Mouse (Mus musculus): ENCODE results near the gene Cluh.

The Cluh gene

DNA sequence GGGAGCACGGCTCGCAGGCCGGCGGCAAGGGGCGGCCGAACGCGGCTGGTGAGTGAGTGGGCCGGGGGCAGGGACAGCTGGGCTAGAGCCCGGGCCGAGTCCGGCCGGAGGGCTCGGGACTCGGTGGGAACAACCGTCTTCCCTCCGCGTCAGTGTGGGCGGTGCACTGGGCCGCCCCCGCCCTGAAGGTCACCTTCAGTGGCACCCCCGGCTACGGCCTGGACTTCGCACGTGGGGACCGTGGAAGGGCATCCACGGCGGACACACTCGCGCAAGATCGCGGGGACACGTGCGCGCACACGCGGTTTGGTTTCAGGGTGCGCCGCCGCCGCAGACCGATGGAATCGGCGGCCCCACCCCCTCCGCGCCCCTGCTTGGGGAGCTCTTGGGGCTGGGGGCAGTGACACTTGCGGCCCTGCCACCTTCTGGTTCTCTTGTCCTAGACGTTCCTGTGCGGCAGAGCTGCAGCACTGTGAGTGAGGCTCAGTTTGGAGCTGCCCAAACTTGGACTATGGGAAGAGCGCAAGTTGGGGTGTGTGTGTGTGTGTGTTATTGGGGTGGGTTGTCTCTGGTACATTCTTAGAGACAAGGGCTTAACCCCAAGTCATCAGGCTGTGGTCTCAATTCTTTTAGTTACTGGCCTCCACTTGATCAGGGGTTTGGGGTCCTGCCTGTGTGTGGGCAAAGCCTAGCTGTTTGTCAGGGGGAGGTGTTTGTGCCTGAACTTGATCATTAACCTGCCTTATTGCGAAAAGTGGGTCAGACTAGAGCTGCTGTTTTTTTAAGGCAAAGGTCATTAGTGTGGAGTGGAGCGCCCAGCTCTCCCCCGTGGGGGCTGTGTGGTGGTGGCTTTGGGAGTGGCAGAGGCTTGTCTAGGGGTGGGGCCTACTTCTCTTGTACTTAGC lies 604 bp downstream of the Cluh start:
- peak; percentile 47 for DNase-seq

DNA sequence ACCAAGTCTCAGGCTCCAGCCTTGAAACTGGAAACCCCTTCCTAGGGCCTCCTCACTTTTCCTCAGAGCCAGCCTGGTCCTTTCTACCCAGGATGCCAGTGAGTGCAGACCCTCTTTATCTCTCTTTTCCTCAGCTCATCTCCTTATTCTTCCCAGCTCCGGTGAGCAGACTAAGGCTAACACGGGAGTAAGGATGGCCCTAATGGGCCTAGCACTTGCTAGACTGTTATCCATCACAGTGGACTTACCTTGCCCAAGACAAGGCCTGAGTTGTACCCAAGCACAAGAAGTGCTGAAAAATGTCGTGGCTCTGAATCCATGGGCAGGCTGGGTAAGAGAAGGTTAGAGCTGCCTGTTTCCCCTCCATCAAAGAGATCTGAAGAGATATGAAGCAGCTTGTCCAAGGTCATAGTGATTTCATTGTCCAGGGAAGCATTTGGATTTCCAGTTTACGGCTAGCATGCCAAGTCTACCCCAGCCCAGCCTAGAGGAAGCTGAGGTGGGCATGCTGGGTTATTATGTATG lies 1.3 kb downstream of the Cluh start:
- DNase-seq, result no peak

DNA sequence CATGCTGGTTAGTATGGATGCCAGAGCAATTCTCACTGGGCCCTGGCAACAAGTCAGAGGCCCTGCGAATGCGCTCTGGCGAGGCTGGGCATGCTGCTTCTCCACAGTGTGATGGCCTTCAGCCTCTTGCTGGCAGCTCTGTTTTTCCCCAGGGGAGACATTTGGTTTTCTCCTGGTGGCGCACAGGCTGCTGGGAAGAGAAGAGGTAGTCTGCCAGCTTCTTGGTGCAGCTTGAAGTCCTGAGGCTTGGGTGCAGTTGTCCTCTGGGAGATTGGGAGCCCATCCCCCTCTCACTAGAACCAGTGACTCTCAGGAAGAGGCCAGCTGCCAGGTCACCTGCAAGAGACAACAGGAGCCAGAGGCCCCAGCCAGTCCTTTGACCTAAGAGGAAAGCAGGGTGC lies 3.5 kb downstream of the Cluh start:
- DNase-seq, result no peak

DNA sequence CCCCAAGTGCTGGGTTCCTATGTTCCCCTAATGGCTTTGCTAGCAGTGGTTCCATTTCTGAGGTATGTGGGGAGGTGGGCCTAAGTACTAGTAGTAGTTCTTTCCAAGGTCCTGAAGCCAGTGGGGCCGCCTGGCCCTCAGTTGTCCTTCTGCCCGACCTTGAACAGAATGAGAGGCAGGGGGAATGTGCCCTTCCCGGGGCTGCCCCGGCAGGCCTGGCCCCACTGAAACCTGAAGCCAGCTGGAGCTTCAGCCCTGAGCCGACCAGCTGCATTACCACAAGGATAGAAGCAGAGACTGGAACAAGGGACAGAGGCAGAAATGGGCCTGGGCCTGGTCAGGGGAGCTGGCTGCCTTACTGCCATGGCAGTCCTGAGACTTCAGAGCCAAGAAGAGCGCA lies 4.1 kb downstream of the Cluh start:
- DNase-seq, result no peak

DNA sequence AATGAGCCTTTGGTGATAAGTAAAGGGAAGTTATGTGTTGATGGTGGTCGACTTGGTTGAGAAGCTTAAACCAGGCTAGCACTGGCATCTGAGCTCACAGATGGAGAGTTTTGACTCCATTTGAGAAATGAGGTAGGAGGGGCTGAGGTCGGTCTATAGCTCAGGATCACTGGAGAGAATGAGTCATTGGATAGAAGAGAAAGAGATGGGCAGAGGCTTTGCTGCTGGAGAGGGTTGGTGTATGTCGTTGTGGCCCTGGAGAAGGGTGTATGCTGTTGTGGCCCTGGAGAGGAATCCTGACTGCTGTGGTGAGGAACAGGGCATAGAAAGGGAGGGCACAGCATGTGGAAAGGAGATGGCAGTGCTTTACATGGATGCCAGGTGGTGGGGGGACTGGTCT lies 6.6 kb downstream of the Cluh start:
- no peak for DNase-seq

DNA sequence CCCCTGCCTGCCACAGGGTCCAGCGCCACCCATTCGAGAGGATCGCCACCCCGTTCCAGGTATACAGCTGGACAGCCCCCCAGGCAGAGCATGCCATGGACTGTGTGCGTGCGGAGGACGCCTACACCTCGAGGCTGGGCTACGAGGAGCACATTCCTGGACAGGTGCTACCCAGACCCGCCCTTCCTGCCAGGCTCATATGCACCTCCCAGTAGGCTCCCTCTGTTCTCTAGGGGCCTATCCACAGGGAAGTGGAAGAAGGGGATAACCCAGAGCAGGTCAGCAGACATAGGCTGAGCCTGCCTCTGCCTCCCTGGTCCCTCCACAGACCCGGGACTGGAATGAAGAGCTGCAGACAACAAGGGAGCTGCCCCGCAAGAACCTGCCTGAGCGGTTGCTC lies 11.0 kb downstream of the Cluh start:
- DNase-seq, result no peak

DNA sequence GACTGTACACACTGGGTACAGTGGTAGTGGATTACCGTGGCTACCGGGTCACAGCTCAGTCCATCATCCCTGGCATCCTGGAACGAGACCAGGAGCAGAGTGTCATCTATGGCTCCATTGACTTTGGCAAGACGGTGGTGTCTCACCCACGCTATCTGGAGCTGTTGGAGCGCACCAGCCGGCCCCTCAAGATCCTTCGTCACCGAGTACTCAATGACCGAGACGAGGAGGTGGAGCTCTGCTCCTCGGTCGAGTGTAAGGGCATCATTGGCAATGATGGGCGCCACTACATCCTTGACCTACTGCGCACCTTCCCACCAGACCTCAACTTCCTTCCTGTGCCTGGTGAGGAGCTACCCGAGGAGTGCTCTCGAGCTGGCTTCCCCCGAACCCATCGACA lies 12.3 kb downstream of the Cluh start:
- no peak for DNase-seq

DNA sequence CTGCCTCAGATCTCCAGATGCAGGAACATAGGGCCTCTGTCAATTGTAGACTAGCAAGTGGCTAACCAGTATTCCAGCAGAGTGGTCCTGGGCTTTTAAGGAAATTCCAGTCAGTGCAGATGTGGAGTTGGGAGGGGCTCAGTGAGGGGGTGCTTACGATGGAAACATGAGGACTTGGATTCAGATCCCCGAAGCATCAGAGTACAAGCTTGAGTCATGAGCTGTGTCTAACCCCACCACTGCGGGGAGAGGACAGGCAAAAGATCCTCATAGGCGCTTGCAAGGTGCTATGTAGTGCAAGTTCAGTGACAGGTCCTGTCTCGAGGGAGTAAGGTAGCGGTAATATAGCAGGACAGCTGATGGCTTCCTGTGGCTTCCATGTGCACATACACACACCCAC lies 12.9 kb downstream of the Cluh start:
- DNase-seq, result no peak

DNA sequence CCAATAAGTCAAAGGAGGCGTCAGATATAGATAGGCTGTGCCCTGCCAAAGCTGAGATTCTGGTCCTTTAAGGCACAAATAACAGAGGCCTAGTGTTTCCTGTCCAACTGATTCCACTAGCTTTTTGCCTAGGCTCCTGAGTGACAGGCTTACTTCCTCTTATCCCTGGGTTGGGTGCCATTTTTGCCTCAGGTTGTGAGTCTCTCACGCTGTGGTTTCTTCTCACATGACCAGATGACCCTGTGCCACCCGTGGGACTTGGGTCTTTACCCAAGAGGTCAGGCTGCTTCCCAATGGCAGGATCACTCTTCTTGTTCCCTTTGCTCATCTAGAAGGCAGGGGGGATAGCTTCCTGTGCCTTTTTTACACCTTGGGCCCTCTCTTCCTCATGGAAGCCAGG lies 15.0 kb downstream of the Cluh start:
- DNase-seq, result no peak

DNA sequence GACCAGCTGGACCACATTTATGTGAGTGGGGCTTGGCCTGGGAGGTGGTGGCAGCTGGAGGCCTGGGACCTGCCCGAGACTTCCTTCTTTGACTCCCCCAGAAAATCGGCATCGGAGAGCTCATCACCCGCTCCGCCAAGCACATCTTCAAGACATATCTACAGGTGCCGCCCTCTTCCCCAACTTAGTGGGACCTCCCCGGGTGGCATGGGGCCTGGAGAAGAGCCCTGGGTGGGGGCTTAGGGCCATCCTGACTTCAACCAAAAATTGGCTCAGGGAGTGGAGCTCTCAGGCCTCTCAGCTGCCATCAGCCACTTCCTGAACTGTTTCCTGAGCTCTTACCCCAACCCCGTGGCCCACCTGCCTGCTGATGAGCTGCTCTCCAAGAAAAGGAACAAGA lies 15.6 kb downstream of the Cluh start:
- DNase-seq, result no peak

DNA sequence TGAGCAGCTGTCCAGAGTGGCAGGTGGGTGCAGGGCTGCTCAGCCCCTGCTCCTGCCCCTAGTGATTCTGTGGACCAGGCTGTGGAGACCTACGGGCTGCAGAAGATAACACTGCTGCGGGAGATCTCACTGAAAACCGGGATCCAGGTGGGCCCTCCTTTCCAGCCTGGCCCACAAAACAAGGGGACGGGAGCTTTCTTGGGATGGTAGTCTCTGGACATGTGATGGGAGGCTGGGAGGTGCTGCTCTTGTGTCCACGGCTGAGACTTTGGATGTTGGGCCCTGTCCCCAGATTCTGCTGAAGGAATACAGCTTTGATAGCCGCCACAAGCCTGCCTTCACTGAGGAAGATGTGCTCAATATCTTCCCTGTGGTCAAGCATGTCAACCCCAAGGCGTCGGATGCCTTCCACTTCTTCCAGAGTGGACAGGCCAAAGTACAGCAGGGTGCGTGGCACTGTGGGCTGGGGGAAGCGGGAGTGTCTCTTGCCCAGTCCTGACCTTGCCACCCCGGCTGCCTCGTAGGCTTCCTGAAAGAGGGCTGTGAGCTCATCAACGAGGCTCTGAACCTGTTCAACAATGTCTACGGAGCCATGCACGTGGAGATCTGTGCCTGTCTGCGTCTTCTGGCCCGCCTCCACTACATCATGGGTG lies 16.5 kb downstream of the Cluh start:
- no peak for DNase-seq

DNA sequence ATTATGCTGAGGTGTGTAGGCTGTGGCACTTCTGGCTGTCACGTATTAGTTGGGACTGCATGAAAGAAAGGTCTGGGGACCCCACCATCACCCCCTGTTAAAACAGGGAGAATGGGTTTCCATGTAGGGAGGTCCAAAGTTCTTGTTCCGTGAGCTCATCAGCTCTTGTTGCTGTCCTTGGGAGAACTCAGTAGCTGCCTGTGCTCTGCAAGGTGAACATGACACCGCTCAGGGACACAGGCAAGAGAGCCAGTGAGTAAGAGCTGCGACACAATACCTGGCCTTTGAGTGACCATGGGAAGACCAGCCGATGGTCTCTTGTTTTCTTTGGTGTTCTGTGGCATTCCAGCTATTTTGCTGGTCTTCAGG lies 17.0 kb downstream of the Cluh start:
- no peak for DNase-seq

DNA sequence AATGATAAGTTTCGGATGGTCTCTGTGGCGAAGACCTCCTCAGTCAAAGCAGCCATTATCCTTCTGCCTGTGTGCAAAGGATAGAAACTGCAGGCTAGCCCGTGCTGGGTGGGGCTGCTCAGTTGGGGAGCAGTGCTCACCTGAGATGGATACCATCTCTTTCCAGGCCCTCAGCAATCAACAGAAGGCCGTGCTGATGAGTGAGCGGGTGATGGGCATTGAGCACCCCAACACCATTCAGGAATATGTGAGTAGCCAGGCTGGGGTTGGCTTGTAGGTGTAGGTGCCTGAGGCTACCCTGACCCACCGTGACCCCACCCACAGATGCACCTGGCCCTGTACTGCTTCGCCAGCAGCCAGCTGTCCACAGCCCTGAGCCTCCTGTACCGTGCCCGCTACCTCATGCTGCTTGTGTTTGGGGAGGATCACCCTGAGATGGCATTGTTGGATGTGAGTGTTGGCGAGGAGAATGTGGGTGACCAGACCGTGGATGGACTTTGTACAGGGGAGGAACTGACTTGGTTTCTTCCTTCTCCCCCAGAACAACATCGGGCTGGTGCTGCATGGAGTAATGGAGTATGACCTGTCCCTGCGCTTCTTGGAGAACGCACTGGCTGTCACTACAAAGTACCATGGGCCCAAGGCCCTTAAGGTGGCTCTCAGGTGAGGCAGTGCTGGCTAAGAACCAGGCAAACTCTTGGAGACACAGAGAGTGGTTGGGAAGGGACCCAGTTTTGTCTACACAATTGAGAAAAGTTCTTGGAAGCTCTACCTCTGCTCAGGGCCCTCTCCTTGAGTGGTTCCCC lies 17.7 kb downstream of the Cluh start:
- no peak for DNase-seq

DNA sequence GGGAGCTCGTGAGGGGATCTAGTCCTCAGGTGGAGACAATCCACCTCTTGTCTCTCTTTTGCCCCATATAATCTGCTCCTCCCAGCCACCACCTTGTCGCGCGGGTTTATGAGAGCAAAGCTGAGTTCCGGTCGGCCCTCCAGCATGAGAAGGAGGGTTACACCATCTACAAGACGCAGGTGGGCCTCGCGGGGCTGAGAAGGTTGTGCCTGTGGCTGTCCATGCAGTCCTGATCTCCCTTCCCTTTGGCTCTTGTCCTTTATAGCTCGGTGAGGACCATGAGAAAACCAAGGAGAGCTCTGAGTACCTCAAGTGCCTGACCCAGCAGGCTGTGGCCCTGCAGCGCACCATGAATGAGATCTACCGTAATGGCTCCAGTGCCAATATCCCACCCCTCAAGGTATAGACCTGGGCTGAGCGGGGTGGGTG lies 18.3 kb downstream of the Cluh start:
- no peak for DNase-seq

DNA sequence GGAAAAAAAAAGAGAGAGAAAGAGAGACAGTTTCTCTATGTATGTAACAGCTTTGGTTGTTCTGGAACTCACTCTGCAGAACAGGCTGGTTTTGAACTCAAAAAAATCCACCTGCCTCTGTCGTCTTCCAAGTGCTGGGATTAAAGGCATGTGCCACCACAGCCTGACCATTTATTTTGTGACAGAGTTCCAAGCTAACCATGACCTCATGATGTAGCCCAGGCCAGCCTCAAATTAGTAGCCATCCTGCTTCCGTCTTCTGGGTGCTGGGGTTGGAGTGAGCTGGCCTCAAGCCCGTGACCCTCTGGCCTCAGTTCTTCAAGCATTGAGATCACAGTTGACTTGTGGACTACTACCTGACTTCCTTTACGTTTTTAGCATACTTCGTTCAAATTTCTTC lies 19.2 kb downstream of the Cluh start:
- DNase-seq, result no peak

DNA sequence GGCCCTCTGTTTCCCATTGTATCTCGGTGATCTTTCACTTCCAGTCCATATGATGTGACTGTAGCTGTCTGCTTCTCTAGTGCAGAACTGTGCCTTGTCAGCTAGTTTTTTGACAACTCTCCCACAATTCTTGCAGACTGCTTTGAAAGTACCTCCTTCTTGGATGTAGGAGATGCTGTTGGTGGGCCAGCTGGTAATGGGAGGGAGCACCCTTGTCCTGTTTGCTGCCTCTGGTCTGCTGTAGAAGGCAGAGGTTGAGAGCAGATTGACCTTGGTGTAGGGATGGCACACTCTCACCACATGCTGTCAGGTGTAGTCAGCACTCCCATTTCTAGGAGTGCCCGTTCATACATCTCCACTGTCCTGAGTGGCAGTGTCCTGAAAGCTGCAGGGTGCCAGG lies 19.7 kb downstream of the Cluh start:
- no peak for DNase-seq

DNA sequence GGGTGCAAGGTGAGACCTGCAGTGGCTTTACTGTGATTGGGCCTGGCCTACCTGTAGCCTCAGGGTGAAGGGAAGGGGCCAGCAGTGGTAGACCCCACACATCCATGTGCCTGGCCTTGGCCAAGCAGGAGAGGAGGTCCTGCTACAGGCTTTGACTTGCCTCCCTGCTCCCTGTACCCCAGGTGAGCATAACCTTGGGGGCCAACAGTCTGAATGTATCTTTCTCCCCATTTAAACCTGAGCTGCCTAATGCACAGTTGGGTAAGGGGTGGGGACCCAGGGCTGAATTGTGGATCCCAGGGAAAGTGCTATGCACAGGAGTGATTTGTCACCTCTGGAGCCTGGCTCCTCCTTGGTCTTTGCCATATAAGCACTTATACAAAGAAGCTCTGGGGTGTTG lies 20.9 kb downstream of the Cluh start:
- DNase-seq, result no peak

DNA sequence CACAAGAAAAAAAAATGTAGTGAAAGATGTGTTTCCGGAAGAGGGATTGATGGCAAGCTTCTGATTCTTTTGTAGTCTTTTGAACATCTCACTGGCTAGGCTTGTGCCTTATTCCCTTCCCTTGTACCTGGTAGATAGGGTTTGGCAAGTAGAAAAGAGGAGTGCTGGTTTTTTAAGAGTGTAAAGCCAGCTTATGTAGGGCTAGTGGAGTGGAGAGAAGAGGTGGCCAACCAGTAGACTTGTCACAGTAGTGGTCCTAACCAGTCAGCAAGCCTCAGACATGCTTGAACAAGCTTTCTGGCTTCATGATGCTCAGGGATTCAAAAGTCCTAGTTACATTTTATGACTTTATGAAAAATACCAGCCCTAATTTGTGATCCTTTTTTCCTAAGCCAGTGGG lies 21.7 kb downstream of the Cluh start:
- no peak for DNase-seq

DNA sequence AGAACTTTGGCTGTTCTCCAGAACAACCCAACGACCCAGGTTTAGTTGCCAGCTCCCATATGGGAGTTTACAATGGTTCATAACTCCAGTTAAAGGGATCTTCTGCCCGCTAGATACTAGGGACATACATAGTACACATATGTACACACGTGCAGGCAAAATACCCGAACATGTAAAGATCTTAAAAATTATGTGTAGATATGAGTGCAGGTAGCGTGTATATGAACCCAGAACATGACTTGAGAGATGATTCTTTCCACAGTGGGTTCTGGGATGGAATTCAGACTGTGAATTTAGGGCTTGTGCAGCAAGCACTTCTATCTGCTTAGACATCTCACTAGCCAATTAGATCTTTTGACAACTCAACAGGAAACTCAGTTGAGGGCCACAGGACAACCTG lies 22.5 kb downstream of the Cluh start:
- DNase-seq, result no peak

DNA sequence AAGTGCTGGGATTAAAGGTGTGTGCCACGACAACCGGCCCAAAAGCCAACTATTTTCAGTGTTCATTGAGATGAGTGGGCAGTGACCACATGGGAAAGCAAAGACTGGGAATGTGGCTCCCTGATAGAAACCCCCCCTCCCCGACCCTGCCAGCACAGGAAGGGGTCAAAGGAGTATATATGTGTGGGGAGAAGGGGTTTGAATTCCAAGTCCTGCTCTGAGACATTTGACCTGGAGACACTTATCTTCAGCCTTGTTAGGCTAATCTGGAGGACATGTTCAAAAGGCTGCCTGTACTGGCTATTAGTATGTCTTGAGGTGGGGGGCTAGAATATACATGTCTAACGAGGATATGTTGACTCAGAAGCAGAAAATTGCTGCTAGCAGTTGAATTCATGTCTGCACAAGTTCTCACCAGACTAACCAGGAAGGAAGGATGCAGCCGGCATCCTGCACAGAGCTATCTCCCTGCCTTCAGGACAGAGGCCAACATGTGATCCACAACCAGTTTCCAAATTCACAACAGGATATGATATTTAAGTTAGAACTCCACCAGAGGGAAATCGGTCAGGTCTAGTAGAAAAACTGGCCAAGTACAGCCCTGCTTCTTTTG lies 23.7 kb downstream of the Cluh start:
- DNase-seq, result no peak

DNA sequence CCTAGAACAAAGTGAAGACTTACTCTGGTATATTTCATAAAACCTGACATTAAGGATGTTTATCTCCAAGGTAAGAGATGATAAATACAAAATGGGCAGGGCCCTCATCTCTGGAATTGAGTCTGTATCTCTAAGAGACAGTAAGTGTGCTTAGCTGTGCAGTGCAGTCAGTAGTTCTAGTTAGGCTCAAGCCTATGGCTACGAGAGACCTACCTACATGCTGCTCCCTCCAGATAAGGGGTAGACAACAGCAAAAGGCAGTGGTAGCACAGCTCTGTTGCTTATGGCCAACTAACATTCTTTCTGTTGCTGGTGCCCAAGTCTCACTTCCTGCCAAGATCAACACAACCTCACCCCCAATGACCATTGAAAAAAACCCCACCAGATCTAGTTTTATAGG lies 24.3 kb downstream of the Cluh start:
- no peak for DNase-seq

DNA sequence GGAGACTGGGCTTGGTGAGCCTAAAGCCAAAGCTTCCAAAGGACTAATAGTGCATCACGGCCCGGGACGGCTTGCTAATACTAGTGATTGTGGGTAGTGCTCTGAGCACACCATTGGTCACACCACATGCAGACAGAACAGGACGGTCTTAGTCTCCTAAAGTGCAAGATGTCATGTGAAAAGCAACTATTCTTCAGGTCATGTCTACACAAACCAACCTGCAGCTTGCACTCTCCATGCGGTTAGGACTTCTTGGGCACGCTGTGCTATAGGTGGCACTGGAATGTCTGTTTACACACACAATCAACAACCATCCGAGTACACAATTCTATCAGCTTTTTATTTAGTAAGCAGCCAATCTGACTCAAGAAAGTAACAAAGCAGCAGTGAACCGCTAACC lies 25.4 kb downstream of the Cluh start:
- DNase-seq, result no peak

DNA sequence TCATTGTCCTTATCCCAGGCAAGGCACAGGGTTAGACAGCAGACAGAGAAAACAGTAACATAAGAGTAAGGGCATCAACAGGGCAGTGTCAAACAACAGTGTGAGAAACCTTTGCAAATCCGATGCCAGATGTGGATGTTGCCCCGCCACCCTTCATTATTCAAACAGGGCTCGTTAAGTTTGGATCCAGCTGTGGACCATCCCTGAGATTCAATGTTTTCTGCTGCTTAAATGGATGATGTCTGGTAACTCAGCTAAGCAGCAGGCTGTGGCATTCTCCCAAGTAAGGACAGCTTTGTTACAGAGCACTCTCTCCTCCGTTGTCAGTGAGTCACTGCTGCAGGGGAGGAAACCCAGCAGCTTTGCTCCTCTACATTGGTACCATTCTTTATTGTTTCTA lies 25.9 kb downstream of the Cluh start:
- DNase-seq, result no peak
